Mouse (Mus musculus): ENCODE measurements at regions not wholly inside any gene's neighbourhood (a gene's known extent, or its start where the extent isn't known, plus 50 kb on each side); places are given as distances from the start of the nearest gene placed in this dataset.
A peak's percentile ranks its signal among the peaks of the same experiment; 100 is the strongest.

- no peak overlapping the region for H3K27ac ChIP-seq (replicated peaks)
- H3K4me1 ChIP-seq, result peaks cover 9% of the 10 kb centered on the region
- H3K4me3 ChIP-seq, result no peak overlapping the region
- DNase-seq (ENCODE audit: low spot score), result no peak
- 73% methylated on average over 8 of the region's 8 CpGs for WGBS
- no peaks in the 10 kb centered on the region for H3K36me3 ChIP-seq
- H3K27me3 ChIP-seq (ENCODE audit: low read depth, poor library complexity, severe bottlenecking), result no peaks in the 10 kb centered on the region
- no peaks in the 10 kb centered on the region for H3K9me3 ChIP-seq (replicated peaks)
These were observed 234.9 kb downstream of the Dact1 start for GRCm38 (mm10) chr12:71544401-71545159.

GRCm38 (mm10) chr12:71546523-71547265, 237.0 kb downstream of the Dact1 start:
- no peak overlapping the region for H3K27ac ChIP-seq (replicated peaks)
- H3K27me3 ChIP-seq (ENCODE audit: low read depth, poor library complexity, severe bottlenecking), result no peaks in the 10 kb centered on the region
- H3K4me1 ChIP-seq, result peaks cover 9% of the 10 kb centered on the region
- DNase-seq (ENCODE audit: low spot score), result no peak
- H3K9me3 ChIP-seq (replicated peaks), result no peaks in the 10 kb centered on the region
- 87% methylated on average over 9 of the region's 9 CpGs for WGBS
- no peaks in the 10 kb centered on the region for H3K36me3 ChIP-seq
- no peak overlapping the region for H3K4me3 ChIP-seq

DNA sequence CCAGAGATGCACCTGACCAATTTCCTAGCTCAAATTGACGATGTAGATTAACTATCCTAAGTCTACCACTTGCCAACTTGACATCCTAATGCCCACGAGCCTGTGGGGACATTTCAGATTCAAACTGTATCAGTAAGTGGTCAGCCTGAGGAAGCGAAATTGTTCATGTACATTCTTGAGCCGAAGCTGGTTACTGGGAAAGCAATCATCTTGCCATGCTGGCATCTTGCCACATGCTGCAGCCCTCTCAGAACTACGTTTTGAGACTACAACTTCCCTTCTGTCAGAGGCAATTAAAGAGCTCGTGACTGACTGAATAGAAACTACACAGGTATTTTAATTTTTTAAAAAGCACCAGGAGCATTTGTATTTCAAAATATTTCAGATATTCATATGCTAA, 239.7 kb downstream of the Dact1 start:
- no peak for DNase-seq (ENCODE audit: low spot score)
- no peaks in the 10 kb centered on the region for H3K36me3 ChIP-seq
- H3K27me3 ChIP-seq (ENCODE audit: low read depth, poor library complexity, severe bottlenecking), result no peaks in the 10 kb centered on the region
- H3K4me1 ChIP-seq, result no peaks in the 10 kb centered on the region
- WGBS, result 85% methylated on average over 6 of the region's 6 CpGs
- H3K9me3 ChIP-seq (replicated peaks), result no peaks in the 10 kb centered on the region
- H3K4me3 ChIP-seq, result no peak overlapping the region
- no peak overlapping the region for H3K27ac ChIP-seq (replicated peaks)

DNA sequence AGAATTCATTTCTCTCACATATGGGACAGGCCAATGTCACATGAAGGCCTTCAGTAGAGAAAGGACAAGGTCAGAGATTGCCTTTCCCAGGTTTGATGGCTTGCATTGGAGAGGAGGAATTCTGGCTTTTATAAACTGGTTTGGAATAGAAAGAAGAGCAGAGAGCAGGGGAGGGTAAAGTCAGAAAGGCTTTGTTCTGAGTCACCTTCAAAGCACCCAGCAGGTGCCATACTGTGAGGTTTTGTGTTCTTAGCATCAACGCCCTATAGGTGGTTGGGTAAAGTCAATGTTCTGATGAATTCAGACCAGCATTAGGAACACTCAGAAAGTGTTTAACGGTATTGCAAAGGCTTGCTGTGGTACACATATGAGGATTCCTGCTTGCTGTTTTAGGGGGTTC, 244.5 kb downstream of the Dact1 start:
- Histone ChIP-seq H3K4me1 (no peaks in the 10 kb centered on the region), H3K4me3 (no peak overlapping the region), H3K9me3 (replicated peaks) (no peaks in the 10 kb centered on the region), H3K27me3 (ENCODE audit: low read depth, poor library complexity, severe bottlenecking) (no peaks in the 10 kb centered on the region), H3K27ac (replicated peaks) (no peak overlapping the region), H3K36me3 (no peaks in the 10 kb centered on the region)
- 69% methylated on average over 2 of the region's 2 CpGs for WGBS
- no peak for DNase-seq (ENCODE audit: low spot score)

DNA sequence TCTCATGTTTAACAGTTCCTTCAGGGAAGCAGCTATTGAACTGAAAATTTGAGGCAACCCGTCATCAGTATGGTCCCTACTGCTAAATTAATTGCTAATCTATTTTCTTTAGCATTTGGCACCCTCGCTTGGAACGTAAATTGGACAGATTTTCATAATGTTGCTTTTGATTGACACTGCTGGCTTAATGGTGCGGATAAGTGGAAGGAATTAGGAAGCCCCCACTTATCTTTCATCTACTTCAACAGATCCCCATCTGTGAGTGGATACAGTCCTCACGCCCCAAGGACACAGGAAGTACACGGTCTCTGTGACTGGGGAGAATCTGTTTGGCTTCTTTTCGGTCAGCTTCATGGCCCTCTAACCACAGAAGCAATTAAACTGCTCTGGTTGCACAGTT, 251.6 kb downstream of the Dact1 start:
- H3K4me3 ChIP-seq, result no peak overlapping the region
- H3K9me3 ChIP-seq (replicated peaks), result no peaks in the 10 kb centered on the region
- H3K4me1 ChIP-seq, result peaks cover 8% of the 10 kb centered on the region
- no peaks in the 10 kb centered on the region for H3K36me3 ChIP-seq
- H3K27me3 ChIP-seq (ENCODE audit: low read depth, poor library complexity, severe bottlenecking), result peaks cover 6% of the 10 kb centered on the region; the same call in 1 of the 2 replicates
- 80% methylated on average over 7 of the region's 7 CpGs for WGBS
- DNase-seq (ENCODE audit: low spot score), result no peak
- H3K27ac ChIP-seq (replicated peaks), result no peak overlapping the region

DNA sequence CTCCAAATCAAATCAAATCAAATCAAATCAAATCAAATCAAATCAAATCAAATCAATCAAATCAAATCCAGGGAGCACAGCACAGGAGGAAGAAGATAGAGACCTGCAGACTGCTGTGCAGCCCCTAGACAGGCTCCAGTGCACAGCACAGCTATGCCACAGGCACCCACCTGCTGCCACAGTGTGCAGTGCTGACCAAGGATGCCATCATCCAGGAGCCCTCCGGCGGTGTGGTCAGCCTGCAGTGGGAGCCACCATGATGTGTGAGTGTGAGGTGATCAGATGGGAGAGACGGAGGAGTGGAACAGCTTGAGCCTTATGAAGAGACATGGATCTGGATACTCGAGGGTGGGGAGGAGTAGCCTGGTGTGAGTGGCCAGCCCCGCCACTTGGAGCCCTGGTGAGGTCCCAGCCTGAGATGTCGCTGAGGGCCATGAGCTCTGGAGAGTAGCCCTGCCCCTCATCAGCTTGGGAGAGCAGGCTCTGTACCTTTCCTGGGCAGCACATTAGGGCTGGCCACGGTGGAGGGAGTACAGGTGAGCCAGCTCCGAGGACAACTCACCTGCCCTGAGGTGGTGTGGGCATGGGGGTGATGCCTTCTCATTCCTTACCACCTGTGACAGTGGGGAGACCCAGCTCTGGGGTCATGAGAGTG, 252.4 kb downstream of the Dact1 start:
- H3K4me3 ChIP-seq, result no peak overlapping the region
- H3K4me1 ChIP-seq, result peaks cover 8% of the 10 kb centered on the region
- H3K27ac ChIP-seq (replicated peaks), result peak overlapping the region; percentile 43; the same call in 1 of the 2 replicates
- WGBS, result 87% methylated on average over 8 of the region's 8 CpGs
- DNase-seq (ENCODE audit: low spot score), result no peak
- no peaks in the 10 kb centered on the region for H3K9me3 ChIP-seq (replicated peaks)
- H3K36me3 ChIP-seq, result no peaks in the 10 kb centered on the region
- H3K27me3 ChIP-seq (ENCODE audit: low read depth, poor library complexity, severe bottlenecking), result peaks cover 6% of the 10 kb centered on the region; the same call in 1 of the 2 replicates

DNA sequence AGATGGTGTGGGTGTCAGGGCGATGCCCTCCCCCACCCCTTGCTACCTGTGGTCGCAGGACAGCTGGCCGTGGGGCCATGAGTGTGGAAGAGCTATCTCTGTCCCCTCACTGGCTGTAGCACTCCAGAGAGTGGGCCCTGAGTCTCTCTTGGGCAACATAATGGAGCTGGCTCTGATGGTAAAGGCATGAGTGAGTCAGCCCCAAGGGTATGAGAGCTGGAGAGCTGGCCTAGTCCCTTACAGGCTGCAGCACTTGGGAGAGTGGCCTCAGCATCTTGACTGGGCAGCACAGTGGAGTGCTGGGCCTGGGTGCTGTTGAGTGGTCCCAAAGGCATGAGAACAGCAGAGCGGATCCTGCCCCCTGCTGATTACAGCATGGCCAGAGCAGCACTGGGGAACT, 253.5 kb downstream of the Dact1 start:
- Histone ChIP-seq H3K4me1 (peaks cover 12% of the 10 kb centered on the region), H3K36me3 (no peaks in the 10 kb centered on the region), H3K27me3 (ENCODE audit: low read depth, poor library complexity, severe bottlenecking) (peaks cover 6% of the 10 kb centered on the region; the same call in 1 of the 2 replicates), H3K27ac (replicated peaks) (peak overlapping the region; percentile 23; the same call in 1 of the 2 replicates), H3K4me3 (no peak overlapping the region), H3K9me3 (replicated peaks) (no peaks in the 10 kb centered on the region)
- WGBS, result 85% methylated on average over 4 of the region's 4 CpGs
- no peak for DNase-seq (ENCODE audit: low spot score)

DNA sequence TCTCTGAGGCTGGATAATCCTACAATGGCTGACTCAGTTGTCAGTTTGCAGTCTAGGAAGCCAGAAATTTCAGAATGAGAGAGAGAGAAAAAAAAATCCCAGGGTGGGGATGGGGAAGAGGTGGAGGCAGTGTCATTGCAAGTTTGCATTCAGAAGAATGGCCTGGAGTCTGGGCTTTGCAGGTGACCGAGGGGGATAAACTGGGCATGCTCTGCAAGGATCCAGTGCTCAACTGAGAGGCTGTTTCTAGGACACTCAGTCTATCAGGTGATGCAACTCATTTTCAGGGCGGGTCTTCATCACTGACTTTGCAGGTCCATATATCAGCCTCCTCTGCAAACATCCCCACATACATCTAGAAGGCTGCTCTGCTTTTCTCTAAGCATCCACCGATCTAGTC, 256.7 kb downstream of the Dact1 start:
- no peak for DNase-seq (ENCODE audit: low spot score)
- 93% methylated on average over 3 of the region's 3 CpGs for WGBS
- H3K9me3 ChIP-seq (replicated peaks), result no peaks in the 10 kb centered on the region
- H3K4me3 ChIP-seq, result no peak overlapping the region
- H3K4me1 ChIP-seq, result peaks cover 20% of the 10 kb centered on the region
- H3K36me3 ChIP-seq, result no peaks in the 10 kb centered on the region
- H3K27me3 ChIP-seq (ENCODE audit: low read depth, poor library complexity, severe bottlenecking), result peaks cover 6% of the 10 kb centered on the region; the same call in 1 of the 2 replicates
- no peak overlapping the region for H3K27ac ChIP-seq (replicated peaks)

DNA sequence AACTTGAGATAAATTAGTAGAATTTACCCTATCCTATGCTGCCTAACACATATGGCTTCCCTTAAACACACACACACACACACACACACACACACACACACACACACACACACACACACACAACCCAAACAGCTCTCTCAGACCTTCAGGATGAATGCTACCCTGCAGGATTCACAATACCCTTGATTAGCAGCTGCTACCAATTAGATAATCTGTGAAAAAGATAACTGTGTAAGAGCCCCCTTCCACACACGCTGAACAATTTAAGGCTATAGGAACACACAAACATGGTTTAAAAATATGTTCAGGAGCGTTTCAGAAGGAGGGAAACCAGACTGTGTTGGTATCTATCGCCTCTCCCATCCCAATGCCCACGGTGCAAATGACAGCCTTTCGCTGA, 258.6 kb downstream of the Dact1 start:
- H3K27me3 ChIP-seq (ENCODE audit: low read depth, poor library complexity, severe bottlenecking), result peaks cover 4% of the 10 kb centered on the region; the same call in 1 of the 2 replicates
- WGBS, result 90% methylated on average over 5 of the region's 5 CpGs

DNA sequence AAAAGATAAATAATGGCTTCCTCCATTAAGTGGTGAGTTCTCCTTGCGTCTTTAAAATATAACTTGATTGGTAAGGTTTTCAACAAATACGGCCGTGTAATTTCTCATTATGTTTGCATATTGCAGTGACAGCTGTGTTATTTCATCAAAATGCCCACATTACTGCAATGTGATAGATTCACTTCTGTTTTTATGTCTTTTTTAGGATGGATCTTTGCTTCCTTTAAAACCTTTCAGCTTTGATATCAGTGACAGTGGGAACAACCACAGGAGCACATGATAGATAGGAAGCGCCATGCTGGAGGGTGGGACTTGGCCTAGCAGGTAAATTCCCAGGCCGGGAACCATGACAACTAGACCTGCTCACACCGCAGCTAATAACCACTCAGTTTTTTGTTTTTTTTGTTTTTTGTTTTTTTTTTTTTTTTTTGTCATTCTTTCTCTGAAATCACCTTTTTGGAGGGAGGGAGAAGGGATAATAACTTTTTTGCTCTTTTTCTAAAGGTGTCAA, 259.3 kb downstream of the Dact1 start:
- Histone ChIP-seq H3K9me3 (replicated peaks) (no peaks in the 10 kb centered on the region), H3K27ac (replicated peaks) (no peak overlapping the region), H3K27me3 (ENCODE audit: low read depth, poor library complexity, severe bottlenecking) (peaks cover 4% of the 10 kb centered on the region; the same call in 1 of the 2 replicates), H3K4me1 (peaks cover 39% of the 10 kb centered on the region), H3K4me3 (no peak overlapping the region), H3K36me3 (no peaks in the 10 kb centered on the region)
- DNase-seq (ENCODE audit: low spot score), result no peak
- WGBS, result 89% methylated on average over 6 of the region's 6 CpGs

More for the DNA sequence above, 258.6 kb downstream of the Dact1 start:
- no peak for DNase-seq (ENCODE audit: low spot score)
- no peaks in the 10 kb centered on the region for H3K9me3 ChIP-seq (replicated peaks)
- no peaks in the 10 kb centered on the region for H3K36me3 ChIP-seq
- no peak overlapping the region for H3K4me3 ChIP-seq
- no peak overlapping the region for H3K27ac ChIP-seq (replicated peaks)
- H3K4me1 ChIP-seq, result peaks cover 34% of the 10 kb centered on the region

- H3K4me3 ChIP-seq, result no peak overlapping the region
- 49% methylated on average over 12 of the region's 12 CpGs for WGBS
- no peak for DNase-seq (ENCODE audit: low spot score)
- H3K27me3 ChIP-seq (ENCODE audit: low read depth, poor library complexity, severe bottlenecking), result peaks cover 4% of the 10 kb centered on the region; the same call in 1 of the 2 replicates
- no peaks in the 10 kb centered on the region for H3K36me3 ChIP-seq
- H3K27ac ChIP-seq (replicated peaks), result peak overlapping the region; percentile 42; the same call in 1 of the 2 replicates
- H3K4me1 ChIP-seq, result peaks cover 39% of the 10 kb centered on the region
- H3K9me3 ChIP-seq (replicated peaks), result no peaks in the 10 kb centered on the region
These were observed 260.0 kb downstream of the Dact1 start for GRCm38 (mm10) chr12:71569662-71570061.

DNA sequence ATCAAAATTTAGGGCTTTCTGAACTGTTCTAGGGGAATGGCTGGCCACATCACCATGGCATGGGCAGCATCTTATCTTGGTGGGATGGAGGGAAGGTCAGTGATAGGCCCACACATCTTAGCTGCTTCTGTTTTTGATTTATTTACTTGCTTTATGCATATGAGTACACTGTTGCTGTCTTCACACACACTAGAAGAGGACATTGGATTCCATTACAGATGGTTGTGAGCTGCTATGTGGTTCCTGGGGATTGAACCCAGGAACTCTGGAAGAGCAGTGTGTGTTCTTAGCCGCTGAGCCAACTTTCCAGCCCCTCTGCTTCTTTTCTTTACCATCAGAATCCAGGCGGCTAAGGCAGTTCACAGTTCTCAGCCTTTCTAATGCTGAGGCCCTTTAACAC, 260.4 kb downstream of the Dact1 start:
- no peak for DNase-seq (ENCODE audit: low spot score)
- peaks cover 39% of the 10 kb centered on the region for H3K4me1 ChIP-seq
- peaks cover 4% of the 10 kb centered on the region; the same call in 1 of the 2 replicates for H3K27me3 ChIP-seq (ENCODE audit: low read depth, poor library complexity, severe bottlenecking)
- no peaks in the 10 kb centered on the region for H3K36me3 ChIP-seq
- no peaks in the 10 kb centered on the region for H3K9me3 ChIP-seq (replicated peaks)
- peak overlapping the region; percentile 42; the same call in 1 of the 2 replicates for H3K27ac ChIP-seq (replicated peaks)
- WGBS, result 73% methylated on average over 2 of the region's 2 CpGs
- H3K4me3 ChIP-seq, result no peak overlapping the region
